Mouse (Mus musculus): ENCODE results near the gene Zfp598. TPM values are rescaled to one million over a fixed set of nuclear protein-coding genes. Genes with fewer than 3 reads are reported as not detected.

Gene Zfp598
- polyA plus RNA-seq, 1 experiment: 42.1 TPM

DNA sequence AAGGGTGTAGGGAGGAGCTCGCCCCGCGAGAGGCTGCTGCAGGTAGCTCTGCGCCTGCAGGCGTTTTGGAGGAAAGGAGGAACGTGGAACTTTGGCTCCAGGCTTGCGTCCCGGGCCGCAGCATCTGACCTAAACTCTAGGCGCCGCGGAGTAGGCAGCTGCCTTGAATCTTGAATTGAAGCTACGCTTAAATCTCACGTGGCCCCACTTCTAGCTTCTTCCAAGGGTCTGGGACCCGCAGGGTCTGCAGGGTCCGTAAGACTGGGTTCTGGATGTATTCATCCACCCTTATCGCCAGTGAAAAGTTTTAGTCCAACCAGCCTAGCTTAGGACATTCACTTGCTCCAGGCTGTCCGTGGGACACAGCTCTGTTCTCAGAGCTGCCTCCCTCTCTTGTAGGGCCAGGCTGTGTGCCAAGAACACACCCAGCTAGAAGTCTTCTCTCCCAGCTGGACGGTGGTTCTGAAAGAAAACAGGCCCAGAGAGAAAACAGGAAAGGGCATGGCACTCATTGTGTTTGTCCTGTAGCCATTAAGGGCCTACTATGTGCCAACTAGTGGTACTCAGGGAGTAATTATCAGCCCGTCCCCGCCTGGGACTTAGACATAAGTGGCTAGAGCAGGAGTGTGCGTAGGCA, 36.6 kb upstream of the Zfp598 start:
- H3K36me3 ChIP-seq (ENCODE audit: control insufficient read depth, insufficient read depth, low read length, poor library complexity, severe bottlenecking): peaks cover 3% of the 10 kb centered on the region; the same call in 1 of the 2 replicates
- H3K9me3 ChIP-seq (replicated peaks; ENCODE audit: control insufficient read depth, insufficient read depth, low read length, poor library complexity, severe bottlenecking): no peaks in the 10 kb centered on the region
- H3K4me3 ChIP-seq (ENCODE audit: low read depth, low read length): peak overlapping the region; percentile 85
- 0 out of 2 replicates have a peak overlapping the region, but pooled peaks have one; percentile 9 for H3K27ac ChIP-seq (ENCODE audit: insufficient read depth, low read length)
- no peaks in the 10 kb centered on the region for H3K4me1 ChIP-seq (ENCODE audit: control insufficient read depth, insufficient read depth, low read length)
- no peaks in the 10 kb centered on the region for H3K27me3 ChIP-seq (ENCODE audit: control insufficient read depth, insufficient read depth, low read length, poor library complexity, severe bottlenecking)
- no peak for TF ChIP-seq CTCF (IDR thresholded peaks at IDR 0.05; ENCODE audit: low read depth, low read length)
- no peak for TF ChIP-seq POLR2A (IDR thresholded peaks at IDR 0.05; ENCODE audit: insufficient read depth, low read length)
- no peak for TF ChIP-seq EP300 (IDR thresholded peaks at IDR 0.05; ENCODE audit: insufficient read depth, low read depth, low read length)
- peak overlapping the region; percentile 63 for H3K9ac ChIP-seq (ENCODE audit: low read depth, poor library complexity, severe bottlenecking)

DNA sequence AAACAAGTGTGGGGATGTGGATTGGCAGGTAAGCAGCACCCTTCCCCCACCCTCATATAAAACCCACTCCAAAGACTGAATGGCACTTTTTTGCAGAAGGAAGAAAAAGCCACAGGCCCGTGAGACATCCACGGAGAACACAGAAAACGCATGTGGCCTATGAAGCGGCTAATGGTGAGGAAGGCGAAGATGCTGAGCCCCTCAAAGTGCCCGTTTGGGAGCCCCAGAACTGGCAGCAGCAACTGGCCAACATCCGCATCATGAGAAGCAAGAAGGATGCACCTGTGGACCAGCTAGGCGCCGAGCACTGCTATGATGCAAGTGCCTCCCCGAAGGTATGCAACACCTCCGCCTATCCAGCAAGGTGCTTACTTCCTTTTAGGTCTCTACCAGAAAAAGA, 35.7 kb upstream of the Zfp598 start:
- no peaks in the 10 kb centered on the region for H3K27me3 ChIP-seq (ENCODE audit: control insufficient read depth, insufficient read depth, low read length, poor library complexity, severe bottlenecking)
- no peak overlapping the region for H3K9ac ChIP-seq (ENCODE audit: low read depth, poor library complexity, severe bottlenecking)
- TF ChIP-seq EP300 (IDR thresholded peaks at IDR 0.05; ENCODE audit: insufficient read depth, low read depth, low read length) (no peak), POLR2A (IDR thresholded peaks at IDR 0.05; ENCODE audit: insufficient read depth, low read length) (no peak), CTCF (IDR thresholded peaks at IDR 0.05; ENCODE audit: low read depth, low read length) (no peak)
- H3K4me3 ChIP-seq (ENCODE audit: low read depth, low read length): no peak overlapping the region
- H3K9me3 ChIP-seq (replicated peaks; ENCODE audit: control insufficient read depth, insufficient read depth, low read length, poor library complexity, severe bottlenecking): no peaks in the 10 kb centered on the region
- no peak overlapping the region for H3K27ac ChIP-seq (ENCODE audit: insufficient read depth, low read length)
- no peaks in the 10 kb centered on the region for H3K36me3 ChIP-seq (ENCODE audit: control insufficient read depth, insufficient read depth, low read length, poor library complexity, severe bottlenecking)
- no peaks in the 10 kb centered on the region for H3K4me1 ChIP-seq (ENCODE audit: control insufficient read depth, insufficient read depth, low read length)

DNA sequence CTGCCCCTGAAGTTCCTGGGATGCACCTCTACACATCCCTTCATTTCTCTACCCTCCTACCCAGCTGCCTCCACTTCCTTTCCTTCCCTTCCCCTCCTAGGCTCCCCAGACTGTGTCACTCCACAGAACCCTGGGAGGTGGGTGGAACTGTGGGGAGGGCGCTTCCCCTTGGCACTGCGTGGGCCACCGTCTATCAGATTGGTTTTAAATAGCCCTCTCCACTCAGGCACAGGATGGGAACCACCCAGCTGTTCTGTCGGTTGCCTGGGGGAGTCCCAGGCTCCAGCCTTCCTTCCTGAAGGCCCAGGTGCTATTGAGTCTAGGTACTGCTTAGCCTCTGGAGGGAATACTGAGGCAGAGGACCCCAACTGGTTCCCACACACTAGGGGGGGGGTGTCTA, 34.5 kb upstream of the Zfp598 start:
- H3K4me1 ChIP-seq (ENCODE audit: control insufficient read depth, insufficient read depth, low read length): no peaks in the 10 kb centered on the region
- no peak overlapping the region for H3K27ac ChIP-seq (ENCODE audit: insufficient read depth, low read length)
- no peaks in the 10 kb centered on the region for H3K36me3 ChIP-seq (ENCODE audit: control insufficient read depth, insufficient read depth, low read length, poor library complexity, severe bottlenecking)
- H3K9ac ChIP-seq (ENCODE audit: low read depth, poor library complexity, severe bottlenecking): no peak overlapping the region
- H3K9me3 ChIP-seq (replicated peaks; ENCODE audit: control insufficient read depth, insufficient read depth, low read length, poor library complexity, severe bottlenecking): no peaks in the 10 kb centered on the region
- no peak overlapping the region for H3K4me3 ChIP-seq (ENCODE audit: low read depth, low read length)
- no peaks in the 10 kb centered on the region for H3K27me3 ChIP-seq (ENCODE audit: control insufficient read depth, insufficient read depth, low read length, poor library complexity, severe bottlenecking)
- TF ChIP-seq EP300 (IDR thresholded peaks at IDR 0.05; ENCODE audit: insufficient read depth, low read depth, low read length): no peak
- TF ChIP-seq POLR2A (IDR thresholded peaks at IDR 0.05; ENCODE audit: insufficient read depth, low read length): no peak
- no peak for TF ChIP-seq CTCF (IDR thresholded peaks at IDR 0.05; ENCODE audit: low read depth, low read length)

DNA sequence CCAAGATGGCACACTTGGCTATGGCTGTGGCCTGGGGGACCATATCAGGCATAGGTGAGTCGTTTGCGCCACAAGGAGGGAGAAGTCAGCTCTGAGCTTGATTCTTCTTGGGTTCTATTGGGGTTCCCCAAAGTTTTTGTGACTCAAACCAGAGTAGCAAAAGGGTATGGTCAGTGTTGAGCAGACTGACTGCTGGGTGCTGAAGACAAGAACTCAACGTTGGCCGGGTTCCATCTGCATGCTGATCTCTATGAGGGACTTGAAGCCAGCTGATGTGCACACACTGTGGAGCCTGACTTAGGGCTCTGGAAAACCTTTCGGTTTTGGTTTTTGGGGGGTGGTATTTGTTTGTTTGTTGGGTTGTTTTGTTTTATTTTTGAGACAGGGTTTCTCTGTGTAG, 33.8 kb upstream of the Zfp598 start:
- H3K4me3 ChIP-seq (ENCODE audit: low read depth, low read length): no peak overlapping the region
- no peaks in the 10 kb centered on the region for H3K36me3 ChIP-seq (ENCODE audit: control insufficient read depth, insufficient read depth, low read length, poor library complexity, severe bottlenecking)
- H3K4me1 ChIP-seq (ENCODE audit: control insufficient read depth, insufficient read depth, low read length): no peaks in the 10 kb centered on the region
- TF ChIP-seq CTCF (IDR thresholded peaks at IDR 0.05; ENCODE audit: low read depth, low read length) (no peak), POLR2A (IDR thresholded peaks at IDR 0.05; ENCODE audit: insufficient read depth, low read length) (no peak), EP300 (IDR thresholded peaks at IDR 0.05; ENCODE audit: insufficient read depth, low read depth, low read length) (no peak)
- no peak overlapping the region for H3K9ac ChIP-seq (ENCODE audit: low read depth, poor library complexity, severe bottlenecking)
- H3K9me3 ChIP-seq (replicated peaks; ENCODE audit: control insufficient read depth, insufficient read depth, low read length, poor library complexity, severe bottlenecking): no peaks in the 10 kb centered on the region
- no peak overlapping the region for H3K27ac ChIP-seq (ENCODE audit: insufficient read depth, low read length)
- H3K27me3 ChIP-seq (ENCODE audit: control insufficient read depth, insufficient read depth, low read length, poor library complexity, severe bottlenecking): no peaks in the 10 kb centered on the region

DNA sequence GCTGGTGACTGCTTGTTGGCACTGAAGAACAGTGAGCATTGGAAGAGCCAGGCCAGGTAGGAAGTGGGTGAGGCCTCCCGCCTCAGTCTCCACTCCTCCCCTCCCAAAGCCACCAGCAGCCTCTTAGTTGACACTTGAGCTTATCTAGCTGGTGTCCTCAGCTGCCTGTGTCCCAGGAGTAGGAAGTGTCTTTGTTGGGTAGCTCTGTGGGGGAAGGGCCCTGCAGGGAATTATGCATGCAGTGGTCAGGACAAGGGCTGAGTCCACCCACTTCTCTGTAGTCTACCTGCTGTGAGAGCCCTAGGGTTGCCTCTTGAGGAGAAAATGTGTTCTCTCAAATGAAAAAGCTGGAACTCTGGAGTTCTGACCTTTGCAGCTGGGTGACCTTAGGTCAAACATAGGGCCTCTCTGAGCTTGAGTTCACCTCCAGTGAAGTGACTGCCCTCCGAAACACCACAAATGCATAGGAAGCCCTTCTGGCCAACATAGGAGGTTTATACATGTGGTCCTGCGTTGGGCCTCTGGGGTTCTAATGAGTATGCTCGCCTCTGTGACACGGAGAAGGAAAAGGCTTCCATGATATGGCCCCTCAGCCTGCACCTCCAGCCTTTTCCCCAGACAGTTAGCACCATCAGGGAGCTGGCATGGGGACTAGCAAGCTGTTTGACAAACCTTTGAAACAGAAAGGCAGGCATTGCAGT, 32.6 kb upstream of the Zfp598 start:
- H3K36me3 ChIP-seq (ENCODE audit: control insufficient read depth, insufficient read depth, low read length, poor library complexity, severe bottlenecking): no peaks in the 10 kb centered on the region
- H3K27me3 ChIP-seq (ENCODE audit: control insufficient read depth, insufficient read depth, low read length, poor library complexity, severe bottlenecking): no peaks in the 10 kb centered on the region
- no peaks in the 10 kb centered on the region for H3K4me1 ChIP-seq (ENCODE audit: control insufficient read depth, insufficient read depth, low read length)
- TF ChIP-seq POLR2A (IDR thresholded peaks at IDR 0.05; ENCODE audit: insufficient read depth, low read length) (no peak), EP300 (IDR thresholded peaks at IDR 0.05; ENCODE audit: insufficient read depth, low read depth, low read length) (0 out of 2 replicates have a peak, but pooled peaks have one; percentile 38)
- H3K9me3 ChIP-seq (replicated peaks; ENCODE audit: control insufficient read depth, insufficient read depth, low read length, poor library complexity, severe bottlenecking): no peaks in the 10 kb centered on the region
- no peak overlapping the region for H3K9ac ChIP-seq (ENCODE audit: low read depth, poor library complexity, severe bottlenecking)
- H3K27ac ChIP-seq (ENCODE audit: insufficient read depth, low read length): no peak overlapping the region
- H3K4me3 ChIP-seq (ENCODE audit: low read depth, low read length): no peak overlapping the region

DNA sequence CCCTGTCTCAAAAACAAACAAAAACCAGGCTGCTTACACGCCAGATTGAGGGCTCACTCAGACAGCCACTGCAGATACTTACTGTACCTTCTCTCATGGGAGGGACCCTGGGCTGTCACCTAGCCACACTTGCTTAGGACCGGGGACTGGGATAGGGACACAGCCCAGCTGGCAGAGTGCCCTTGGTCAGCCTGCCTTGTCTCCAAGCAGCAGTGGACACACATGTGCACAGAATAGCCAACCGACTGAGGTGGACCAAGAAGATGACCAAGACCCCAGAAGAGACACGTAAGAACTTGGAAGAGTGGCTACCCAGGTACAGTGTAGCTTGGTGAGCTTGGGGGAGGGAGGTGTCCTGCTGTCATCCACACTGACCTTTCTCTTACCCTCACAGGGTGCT, 31.3 kb upstream of the Zfp598 start:
- H3K9me3 ChIP-seq (replicated peaks; ENCODE audit: control insufficient read depth, insufficient read depth, low read length, poor library complexity, severe bottlenecking): no peaks in the 10 kb centered on the region
- H3K4me3 ChIP-seq (ENCODE audit: low read depth, low read length): no peak overlapping the region
- TF ChIP-seq CTCF (IDR thresholded peaks at IDR 0.05; ENCODE audit: low read depth, low read length) (no peak), EP300 (IDR thresholded peaks at IDR 0.05; ENCODE audit: insufficient read depth, low read depth, low read length) (no peak), POLR2A (IDR thresholded peaks at IDR 0.05; ENCODE audit: insufficient read depth, low read length) (no peak)
- H3K27ac ChIP-seq (ENCODE audit: insufficient read depth, low read length): no peak overlapping the region
- no peaks in the 10 kb centered on the region for H3K36me3 ChIP-seq (ENCODE audit: control insufficient read depth, insufficient read depth, low read length, poor library complexity, severe bottlenecking)
- no peaks in the 10 kb centered on the region for H3K27me3 ChIP-seq (ENCODE audit: control insufficient read depth, insufficient read depth, low read length, poor library complexity, severe bottlenecking)
- H3K4me1 ChIP-seq (ENCODE audit: control insufficient read depth, insufficient read depth, low read length): no peaks in the 10 kb centered on the region
- no peak overlapping the region for H3K9ac ChIP-seq (ENCODE audit: low read depth, poor library complexity, severe bottlenecking)

Data from ES-Bruce4 (cell line).